Mouse (Mus musculus) ES-E14 (cell line): ENCODE measurements around the gene Tysnd1. TPM values are rescaled to one million over a fixed set of nuclear protein-coding genes. Genes with fewer than 3 reads are reported as not detected.

Experiments used
- DNase-seq: peaks from one replicate; pipeline ENCODE4 v3.0.0-alpha.2; 2013; ENCODE audit warnings: low read depth, low spot score
- H3K27ac ChIP-seq: 2 replicates; pipeline ENCODE4 v1.5.1; 2012; ENCODE audit warnings: low read depth, mild to moderate bottlenecking, low read length, moderate library complexity, mixed read lengths; ENCODE audit not compliant: poor library complexity, insufficient read depth, severe bottlenecking
- H3K36me3 ChIP-seq: 2 replicates; pipeline ENCODE4 v1.6.1; 2012; ENCODE audit warnings: mild to moderate bottlenecking, low read length, moderate library complexity, mixed read lengths; ENCODE audit not compliant: control insufficient read depth, poor library complexity, insufficient read depth, severe bottlenecking
- H3K4me1 ChIP-seq, 2 experiments: fragments of 150-350 bp in 1 of 2; sonication (generic) in 1 of 2; 2 replicates each; pipeline ENCODE4 v1.6.1; 2012; ENCODE audit warnings: low read length in 2 of 2, mild to moderate bottlenecking in 1 of 2, mixed read lengths in 1 of 2; ENCODE audit not compliant: control insufficient read depth in 2 of 2, insufficient read depth in 2 of 2, poor library complexity in 1 of 2
- H3K4me3 ChIP-seq, 2 experiments: fragments of 150-350 bp in 1 of 2; sonication (generic) in 1 of 2; 2 replicates each; pipeline ENCODE4 v1.5.1; 2012; ENCODE audit warnings: low read length in 2 of 2, low read depth in 1 of 2, mild to moderate bottlenecking in 1 of 2, mixed read lengths in 1 of 2; ENCODE audit not compliant: insufficient read depth in 1 of 2, poor library complexity in 1 of 2, severe bottlenecking in 1 of 2
- H3K9ac ChIP-seq: 2 replicates; pipeline ENCODE4 v1.6.1; 2012; ENCODE audit warnings: low read depth, mild to moderate bottlenecking, low read length, mixed read lengths; ENCODE audit not compliant: poor library complexity, insufficient read depth, severe bottlenecking
- H3K9me3 ChIP-seq: fragments of 150-350 bp; sonication (generic); 2 replicates; pipeline ENCODE4 v1.6.1; 2012; ENCODE audit warnings: low read depth, mild to moderate bottlenecking, low read length; ENCODE audit not compliant: control insufficient read depth, insufficient read depth
- CHD2 ChIP-seq: IDR thresholded peaks from 2 replicates; pipeline ENCODE4 v1.6.1; 2014; ENCODE audit warnings: mild to moderate bottlenecking, low read depth, low read length, inconsistent platforms
- HCFC1 ChIP-seq: IDR thresholded peaks from 2 replicates; pipeline ENCODE4 v1.6.1; 2012; ENCODE audit warnings: low read length, inconsistent platforms, borderline replicate concordance; ENCODE audit not compliant: insufficient read depth
- MAFK ChIP-seq: IDR thresholded peaks from 2 replicates; pipeline ENCODE4 v1.6.1; 2014; ENCODE audit warnings: mild to moderate bottlenecking, low read depth, low read length, inconsistent platforms; ENCODE audit not compliant: insufficient read depth
- ZC3H11A ChIP-seq: IDR thresholded peaks from 2 replicates; pipeline ENCODE4 v1.6.1; 2012; ENCODE audit warnings: low read depth, mild to moderate bottlenecking, inconsistent platforms, low read length, borderline replicate concordance
- ZNF384 ChIP-seq: IDR thresholded peaks from 2 replicates; pipeline ENCODE4 v1.6.1; 2012; ENCODE audit warnings: low read depth, low read length, inconsistent platforms
- in situ Hi-C, 2 experiments: fragments of 600-800 bp; cut with MboI; formaldehyde crosslinking; loops; one replicate each; pipeline ENCODE4 v1.15.1; 2025; ENCODE audit warnings: low sequenced_read_pairs in 2 of 2, inconsistent platforms in 1 of 2; ENCODE audit not compliant: unreplicated experiment in 2 of 2
- total RNA-seq: library from RNA; depleted of rRNA; stranded (reverse); fragments of 300-350 nt; gene quantifications from 2 replicates; pipeline ENCODE4 v1.2.3, GENCODE M21; 2012

The Tysnd1 gene
- total RNA-seq, 1 experiment, result 33.5 TPM

DNA sequence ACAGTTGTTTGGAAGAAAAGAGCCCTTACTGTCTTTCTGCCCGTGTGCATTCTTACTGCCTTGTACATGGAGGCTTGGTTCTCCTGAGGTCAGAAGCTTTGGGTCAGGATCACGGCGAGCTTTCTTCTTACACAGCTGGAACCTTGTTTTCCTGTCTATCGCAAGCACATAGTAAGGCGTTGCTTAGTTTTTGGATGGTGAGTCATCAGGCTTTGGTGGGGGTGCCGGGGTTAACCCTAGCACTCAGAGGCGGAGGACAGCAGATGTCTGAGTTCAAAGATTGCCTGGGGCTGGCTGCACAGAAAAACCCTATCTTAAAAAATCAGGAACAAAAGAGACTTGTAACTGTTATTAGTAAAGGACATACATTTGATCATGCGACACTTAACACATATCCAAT is 33.4 kb upstream of the Tysnd1 start:
- TF ChIP-seq ZNF384 (no peak), CHD2 (no peak), ZC3H11A (no peak), MAFK (no peak), HCFC1 (no peak)

DNA sequence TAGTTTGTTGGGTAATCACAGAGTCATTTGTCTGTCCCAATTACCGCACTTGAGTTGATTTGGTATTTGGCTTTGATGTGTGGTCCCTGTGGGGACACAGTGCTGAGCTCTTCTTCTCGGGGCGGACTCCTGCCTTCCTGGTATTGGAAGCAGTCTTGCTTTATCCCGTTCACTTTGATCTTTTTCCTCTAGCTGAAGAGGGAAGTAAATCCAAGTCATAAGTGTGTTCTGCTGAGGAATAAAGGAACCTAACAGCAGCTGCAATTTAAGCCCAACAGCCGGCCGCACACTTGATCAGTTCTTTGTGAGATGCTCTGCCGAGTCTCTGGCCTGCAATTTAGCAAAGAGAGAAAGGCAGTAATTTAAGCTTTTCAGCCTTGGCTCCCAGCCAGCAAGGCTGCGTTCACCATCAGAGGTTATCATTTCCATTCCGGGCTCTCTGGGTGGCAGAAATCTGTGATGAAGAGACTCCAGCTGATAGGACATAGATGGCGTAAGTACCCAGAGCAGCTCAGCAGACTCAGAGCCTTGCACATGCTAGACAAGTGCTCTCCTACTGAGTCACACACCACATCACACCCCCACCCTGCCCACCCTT is 32.8 kb upstream of the Tysnd1 start:
- Histone ChIP-seq H3K9me3 (no peaks in the 10 kb centered on the region), H3K9ac (no peak overlapping the region), H3K27ac (no peak overlapping the region), H3K4me3 (no peak overlapping the region), H3K4me1 (no peaks in the 10 kb centered on the region), H3K36me3 (peaks cover 52% of the 10 kb centered on the region)
- no peak for DNase-seq
- TF ChIP-seq ZC3H11A, result no peak
- no peak for TF ChIP-seq ZNF384
- TF ChIP-seq HCFC1, result no peak
- no peak for TF ChIP-seq MAFK
- TF ChIP-seq CHD2, result no peak
- in situ Hi-C loops, result no loop called here

More for the DNA sequence above, 33.4 kb upstream of the Tysnd1 start:
- H3K9ac ChIP-seq, result no peak overlapping the region
- H3K9me3 ChIP-seq, result no peaks in the 10 kb centered on the region
- no peaks in the 10 kb centered on the region for H3K4me1 ChIP-seq
- peaks cover 51% of the 10 kb centered on the region for H3K36me3 ChIP-seq
- in situ Hi-C loops, result no loop called here
- H3K4me3 ChIP-seq, result no peak overlapping the region
- DNase-seq, result no peak
- no peak overlapping the region for H3K27ac ChIP-seq

GRCm38 (mm10) chr10:61665111-61665510 is 30.2 kb upstream of the Tysnd1 start:
- no peak overlapping the region for H3K9ac ChIP-seq
- H3K4me1 ChIP-seq, result no peaks in the 10 kb centered on the region; a peak in 2 of 4 replicates
- no peaks in the 10 kb centered on the region for H3K9me3 ChIP-seq
- TF ChIP-seq MAFK (no peak), CHD2 (no peak), ZNF384 (no peak), ZC3H11A (no peak), HCFC1 (no peak)
- in situ Hi-C loops, result no loop called here
- H3K4me3 ChIP-seq, result no peak overlapping the region
- H3K27ac ChIP-seq, result no peak overlapping the region
- DNase-seq, result no peak
- peaks cover 50% of the 10 kb centered on the region for H3K36me3 ChIP-seq

GRCm38 (mm10) chr10:61665651-61666050 is 29.7 kb upstream of the Tysnd1 start:
- H3K27ac ChIP-seq, result no peak overlapping the region
- H3K4me1 ChIP-seq, result peaks cover 0 to 2% of the 10 kb centered on the region in 2 experiments; a peak in 3 of 4 replicates
- H3K9me3 ChIP-seq, result no peaks in the 10 kb centered on the region
- H3K36me3 ChIP-seq, result peaks cover 51% of the 10 kb centered on the region
- H3K9ac ChIP-seq, result no peak overlapping the region
- no peak for TF ChIP-seq HCFC1
- TF ChIP-seq ZC3H11A, result no peak
- H3K4me3 ChIP-seq, result no peak overlapping the region
- in situ Hi-C loops, result no loop called here
- DNase-seq, result no peak

DNA sequence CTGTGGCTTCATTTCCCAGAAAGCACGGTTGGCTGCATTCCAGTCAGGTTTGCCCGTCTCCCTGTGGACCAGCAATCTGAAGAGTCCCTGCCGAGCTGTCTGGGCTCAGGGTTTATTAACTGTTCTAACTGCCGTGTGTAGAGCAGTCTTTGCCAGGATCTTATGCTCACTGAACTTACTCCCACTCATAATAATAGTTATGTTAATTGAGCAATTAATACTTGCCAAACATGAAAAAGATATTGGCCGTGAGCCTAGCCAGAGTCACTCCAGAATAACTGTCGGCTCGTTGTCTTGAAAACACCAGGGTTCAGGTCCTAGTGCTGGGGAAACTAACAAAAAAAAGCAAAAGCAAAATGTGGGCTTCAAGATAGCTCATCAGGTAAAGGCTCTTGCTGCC is 26.0 kb upstream of the Tysnd1 start:
- H3K4me3 ChIP-seq, result no peak overlapping the region

More for the DNA sequence above, 26.0 kb upstream of the Tysnd1 start:
- DNase-seq, result no peak
- Histone ChIP-seq H3K9me3 (no peaks in the 10 kb centered on the region), H3K27ac (no peak overlapping the region), H3K36me3 (peaks cover 40% of the 10 kb centered on the region), H3K4me1 (peaks cover 0 to 2% of the 10 kb centered on the region in 2 experiments; a peak in 3 of 4 replicates), H3K9ac (no peak overlapping the region)
- TF ChIP-seq ZNF384, result no peak
- no peak for TF ChIP-seq CHD2
- no peak for TF ChIP-seq MAFK
- no peak for TF ChIP-seq ZC3H11A
- no peak for TF ChIP-seq HCFC1
- in situ Hi-C loops, result no loop called here
